Mouse (Mus musculus) stomach, embryonic 15.5 days (tissue): ENCODE data around the gene Col4a1. TPM values are rescaled to one million over a fixed set of nuclear protein-coding genes. Genes with fewer than 3 reads are reported as not detected.

Experiments
- ATAC-seq: fragments of 200-750 bp; cut with Nextera tagmentation; 2 replicates; pipeline ENCODE4 v1.8.0; 2017; ENCODE audit warnings: low read depth, moderate number of reproducible peaks, moderate TSS enrichment; ENCODE audit not compliant: insufficient read depth, low FRiP score
- H3K27ac ChIP-seq: fragments of 300-500 bp; sonication (generic); 2 replicates; pipeline ENCODE4 v1.5.1; 2015; ENCODE audit warnings: mild to moderate bottlenecking, inconsistent platforms
- H3K27me3 ChIP-seq: fragments of 300-500 bp; sonication (generic); replicated peaks from 2 replicates; pipeline ENCODE4 v1.6.1; 2015; ENCODE audit warnings: inconsistent platforms
- H3K36me3 ChIP-seq: fragments of 300-500 bp; sonication (generic); 2 replicates; pipeline ENCODE4 v1.6.1; 2015; ENCODE audit warnings: inconsistent platforms
- H3K4me1 ChIP-seq: fragments of 300-500 bp; sonication (generic); 2 replicates; pipeline ENCODE4 v1.6.1; 2015; ENCODE audit warnings: inconsistent platforms
- H3K4me2 ChIP-seq: fragments of 300-500 bp; sonication (generic); 2 replicates; pipeline ENCODE4 v1.6.1; 2015; ENCODE audit warnings: mild to moderate bottlenecking, inconsistent platforms
- H3K4me3 ChIP-seq: fragments of 300-500 bp; sonication (generic); replicated peaks from 2 replicates; pipeline ENCODE4 v1.5.1; 2015; ENCODE audit warnings: inconsistent platforms
- H3K9ac ChIP-seq: fragments of 300-500 bp; sonication (generic); 2 replicates; pipeline ENCODE4 v1.6.1; 2015; ENCODE audit warnings: inconsistent platforms
- H3K9me3 ChIP-seq: fragments of 300-500 bp; sonication (generic); 2 replicates; pipeline ENCODE4 v1.6.1; 2016; ENCODE audit warnings: inconsistent platforms
- WGBS: fragments of 180-500 bp; shearing (Covaris S2); methylation state at CpG from one replicate; pipeline ENCODE4 v1.1.7; 2015; 5-methylcytosine and 5-hydroxymethylcytosine counted together
- polyA plus RNA-seq: library from polyadenylated mRNA; unstranded; fragments of >200 nt; fragmentation: Nextera tagmentation; extraction: Ambion mirVana; gene quantifications from 2 replicates; pipeline ENCODE4 v1.2.1, GENCODE M21; 2015

Col4a1 gene
- polyA plus RNA-seq, 1 experiment from 2014 or later = 191 TPM

- H3K36me3 ChIP-seq = no peaks in the 10 kb centered on the region
- H3K27me3 ChIP-seq = no peaks in the 10 kb centered on the region
- 56% methylated on average over 2 of the region's 2 CpGs for WGBS
- no peak overlapping the region for H3K4me3 ChIP-seq
- peaks cover 25% of the 10 kb centered on the region for H3K4me1 ChIP-seq
- no peak overlapping the region for H3K4me2 ChIP-seq
- H3K27ac ChIP-seq = no peak overlapping the region
- no peaks in the 10 kb centered on the region for H3K9me3 ChIP-seq
- no peak overlapping the region for H3K9ac ChIP-seq
- no peak for ATAC-seq
Measured at GRCm38 (mm10) chr8:11258517-11259136, 54.0 kb downstream of the Col4a1 start.

- no peak for ATAC-seq
- H3K27ac ChIP-seq = peak overlapping the region; percentile 61
- no peaks in the 10 kb centered on the region for H3K9me3 ChIP-seq
- no peaks in the 10 kb centered on the region for H3K27me3 ChIP-seq
- no peak overlapping the region for H3K9ac ChIP-seq
- H3K36me3 ChIP-seq = no peaks in the 10 kb centered on the region
- peaks cover 24% of the 10 kb centered on the region for H3K4me1 ChIP-seq
- 69% methylated on average over 13 of the region's 13 CpGs for WGBS
- H3K4me2 ChIP-seq = no peak overlapping the region
- H3K4me3 ChIP-seq = no peak overlapping the region
Measured at GRCm38 (mm10) chr8:11257079-11258017, 55.3 kb downstream of the Col4a1 start.

- H3K27ac ChIP-seq = peak overlapping the region; percentile 65; the same call in 1 of the 2 replicates
- WGBS = 70% methylated on average over 7 of the region's 7 CpGs
- H3K36me3 ChIP-seq = no peaks in the 10 kb centered on the region
- H3K4me3 ChIP-seq = no peak overlapping the region
- ATAC-seq = no peak
- peaks cover 28% of the 10 kb centered on the region for H3K4me1 ChIP-seq
- H3K4me2 ChIP-seq = no peak overlapping the region
- no peaks in the 10 kb centered on the region for H3K9me3 ChIP-seq
- no peaks in the 10 kb centered on the region for H3K27me3 ChIP-seq
- H3K9ac ChIP-seq = no peak overlapping the region
Measured at GRCm38 (mm10) chr8:11256405-11256804, 56.2 kb downstream of the Col4a1 start.

- Histone ChIP-seq H3K36me3 (no peaks in the 10 kb centered on the region), H3K9ac (no peak overlapping the region), H3K4me3 (no peak overlapping the region), H3K27ac (no peak overlapping the region), H3K4me2 (no peak overlapping the region), H3K4me1 (peaks cover 30% of the 10 kb centered on the region), H3K9me3 (no peaks in the 10 kb centered on the region), H3K27me3 (no peaks in the 10 kb centered on the region)
- 73% methylated on average over 7 of the region's 7 CpGs for WGBS
- no peak for ATAC-seq
Measured at GRCm38 (mm10) chr8:11255680-11256079, 56.9 kb downstream of the Col4a1 start.

- Histone ChIP-seq H3K27me3 (no peaks in the 10 kb centered on the region), H3K4me3 (no peak overlapping the region), H3K4me2 (no peak overlapping the region), H3K27ac (no peak overlapping the region), H3K9me3 (no peaks in the 10 kb centered on the region), H3K4me1 (peaks cover 29% of the 10 kb centered on the region), H3K9ac (no peak overlapping the region), H3K36me3 (no peaks in the 10 kb centered on the region)
- no peak for ATAC-seq
- 81% methylated on average over 10 of the region's 10 CpGs for WGBS
Measured at GRCm38 (mm10) chr8:11254914-11255530, 57.6 kb downstream of the Col4a1 start.

GRCm38 (mm10) chr8:11254510-11254909 is 58.1 kb downstream of the Col4a1 start:
- no peaks in the 10 kb centered on the region for H3K27me3 ChIP-seq
- 66% methylated on average over 2 of the region's 2 CpGs for WGBS
- no peaks in the 10 kb centered on the region for H3K9me3 ChIP-seq
- H3K4me3 ChIP-seq = no peak overlapping the region
- H3K27ac ChIP-seq = no peak overlapping the region
- no peak overlapping the region for H3K9ac ChIP-seq
- no peak for ATAC-seq
- no peak overlapping the region for H3K4me2 ChIP-seq
- peaks cover 25% of the 10 kb centered on the region for H3K4me1 ChIP-seq
- H3K36me3 ChIP-seq = no peaks in the 10 kb centered on the region

- WGBS = 69% methylated on average over 1 of the region's 1 CpGs
- ATAC-seq = no peak
- no peaks in the 10 kb centered on the region for H3K36me3 ChIP-seq
- H3K9me3 ChIP-seq = no peaks in the 10 kb centered on the region
- no peak overlapping the region for H3K4me2 ChIP-seq
- H3K27me3 ChIP-seq = no peaks in the 10 kb centered on the region
- H3K4me1 ChIP-seq = peaks cover 29% of the 10 kb centered on the region
- no peak overlapping the region for H3K4me3 ChIP-seq
- no peak overlapping the region for H3K9ac ChIP-seq
- peak overlapping the region; percentile 31; the same call in 1 of the 2 replicates for H3K27ac ChIP-seq
Measured at GRCm38 (mm10) chr8:11253556-11253955, 59.1 kb downstream of the Col4a1 start.

GRCm38 (mm10) chr8:11253041-11253440 is 59.6 kb downstream of the Col4a1 start:
- H3K4me3 ChIP-seq = no peak overlapping the region
- H3K27ac ChIP-seq = peak overlapping the region; percentile 31; the same call in 1 of the 2 replicates
- no peak overlapping the region for H3K9ac ChIP-seq
- no peak for ATAC-seq
- peaks cover 29% of the 10 kb centered on the region for H3K4me1 ChIP-seq
- H3K27me3 ChIP-seq = no peaks in the 10 kb centered on the region
- no peaks in the 10 kb centered on the region for H3K9me3 ChIP-seq
- no peaks in the 10 kb centered on the region for H3K36me3 ChIP-seq
- 76% methylated on average over 10 of the region's 10 CpGs for WGBS
- no peak overlapping the region for H3K4me2 ChIP-seq

- H3K27ac ChIP-seq = no peak overlapping the region
- H3K9me3 ChIP-seq = no peaks in the 10 kb centered on the region
- H3K36me3 ChIP-seq = no peaks in the 10 kb centered on the region
- no peaks in the 10 kb centered on the region for H3K27me3 ChIP-seq
- peaks cover 23% of the 10 kb centered on the region for H3K4me1 ChIP-seq
- H3K4me3 ChIP-seq = no peak overlapping the region
- H3K9ac ChIP-seq = no peak overlapping the region
- ATAC-seq = no peak
- no peak overlapping the region for H3K4me2 ChIP-seq
- 45% methylated on average over 7 of the region's 7 CpGs for WGBS
Measured at GRCm38 (mm10) chr8:11252235-11252774, 60.3 kb downstream of the Col4a1 start.

- no peak overlapping the region for H3K4me2 ChIP-seq
- H3K4me3 ChIP-seq = no peak overlapping the region
- peak overlapping the region; percentile 59; the same call in 1 of the 2 replicates for H3K27ac ChIP-seq
- H3K27me3 ChIP-seq = no peaks in the 10 kb centered on the region
- ATAC-seq = no peak
- peaks cover 4% of the 10 kb centered on the region; the same call in 1 of the 2 replicates for H3K36me3 ChIP-seq
- WGBS = 65% methylated on average over 8 of the region's 8 CpGs
- no peak overlapping the region for H3K9ac ChIP-seq
- H3K4me1 ChIP-seq = peaks cover 20% of the 10 kb centered on the region; the same call in 1 of the 2 replicates
- H3K9me3 ChIP-seq = no peaks in the 10 kb centered on the region
Measured at GRCm38 (mm10) chr8:11250149-11250548, 62.5 kb downstream of the Col4a1 start.

- Histone ChIP-seq H3K27me3 (no peaks in the 10 kb centered on the region), H3K27ac (0 out of 2 replicates have a peak overlapping the region, but pooled peaks have one; percentile 59), H3K9me3 (no peaks in the 10 kb centered on the region), H3K9ac (no peak overlapping the region), H3K36me3 (peaks cover 5% of the 10 kb centered on the region), H3K4me3 (no peak overlapping the region), H3K4me1 (peaks cover 20% of the 10 kb centered on the region; the same call in 1 of the 2 replicates), H3K4me2 (no peak overlapping the region)
- no peak for ATAC-seq
- WGBS = 64% methylated on average over 7 of the region's 7 CpGs
Measured at GRCm38 (mm10) chr8:11249541-11250058, 63.0 kb downstream of the Col4a1 start.
